Mouse (Mus musculus) olfactory bulb, adult 2 months (tissue): ENCODE data around the gene Man2b1.

Source experiments
- CTCF ChIP-seq: fragments of 200-500 bp; IDR thresholded peaks from 2 replicates; pipeline ENCODE4 v1.5.1; 2012; ENCODE audit warnings: low read depth, mild to moderate bottlenecking, low read length, moderate library complexity; ENCODE audit not compliant: insufficient read depth
- POLR2A ChIP-seq: fragments of 200-500 bp; IDR thresholded peaks from 2 replicates; pipeline ENCODE4 v1.6.1; 2012; ENCODE audit warnings: mild to moderate bottlenecking, low read depth, low read length, moderate library complexity; ENCODE audit not compliant: insufficient read depth

- TF ChIP-seq CTCF (no peak), POLR2A (no peak)
Measured at GRCm38 (mm10) chr8:85116984-85117383, 33.9 kb downstream of the Man2b1 start.
